Mouse (Mus musculus): ENCODE measurements around the gene Il27ra. TPM values are rescaled to one million over a fixed set of nuclear protein-coding genes. Genes with fewer than 3 reads are reported as not detected.

The Il27ra gene
- polyA plus RNA-seq, 1 experiment = 0.49 TPM

GRCm38 (mm10) chr8:84073230-84073976 is 31.0 kb upstream of the Il27ra start:
- no peak for TF ChIP-seq MAX (IDR thresholded peaks at IDR 0.05)
- TF ChIP-seq MYOG (IDR thresholded peaks at IDR 0.05; ENCODE audit: control insufficient read depth, extremely low read depth, insufficient read length) = no peak
- TF ChIP-seq MYOD1 (IDR thresholded peaks at IDR 0.05; ENCODE audit: control insufficient read depth, insufficient read length, low read depth) = no peak
- no peak for TF ChIP-seq USF1 (IDR thresholded peaks at IDR 0.05; ENCODE audit: low read depth)
- TF ChIP-seq FOSL1 (IDR thresholded peaks at IDR 0.05; ENCODE audit: insufficient read depth, low read length, poor library complexity, severe bottlenecking) = no peak
- no peak for TF ChIP-seq CTCF (IDR thresholded peaks at IDR 0.05; ENCODE audit: control insufficient read depth, insufficient read depth, insufficient read length)
- no peak for TF ChIP-seq CEBPB (IDR thresholded peaks at IDR 0.05; ENCODE audit: low read depth)
- Histone ChIP-seq H3K4me3 (ENCODE audit: insufficient read depth, poor library complexity, severe bottlenecking) (no peak overlapping the region), H3ac (ENCODE audit: control insufficient read depth, insufficient read length, low read depth) (peak overlapping the region; percentile 6), H3K79me3 (ENCODE audit: low read depth) (peaks cover 20% of the 10 kb centered on the region), H3K27me3 (ENCODE audit: control insufficient read depth, insufficient read depth, insufficient read length) (no peaks in the 10 kb centered on the region), H3K79me2 (ENCODE audit: control insufficient read depth, insufficient read depth) (peaks cover 50% of the 10 kb centered on the region), H3K36me3 (ENCODE audit: control insufficient read depth, insufficient read depth) (no peaks in the 10 kb centered on the region)

- Histone ChIP-seq H3K27me3 (ENCODE audit: control insufficient read depth, insufficient read depth, insufficient read length) (no peaks in the 10 kb centered on the region), H3K4me3 (ENCODE audit: insufficient read depth, poor library complexity, severe bottlenecking) (no peak overlapping the region), H3K79me3 (ENCODE audit: low read depth) (peaks cover 29% of the 10 kb centered on the region), H3K36me3 (ENCODE audit: control insufficient read depth, insufficient read depth) (no peaks in the 10 kb centered on the region), H3ac (ENCODE audit: control insufficient read depth, insufficient read length, low read depth) (no peak overlapping the region), H3K79me2 (ENCODE audit: control insufficient read depth, insufficient read depth) (peaks cover 61% of the 10 kb centered on the region)
- TF ChIP-seq MAX (IDR thresholded peaks at IDR 0.05) = no peak
- no peak for TF ChIP-seq FOSL1 (IDR thresholded peaks at IDR 0.05; ENCODE audit: insufficient read depth, low read length, poor library complexity, severe bottlenecking)
- TF ChIP-seq CEBPB (IDR thresholded peaks at IDR 0.05; ENCODE audit: low read depth) = no peak
- TF ChIP-seq MYOD1 (IDR thresholded peaks at IDR 0.05; ENCODE audit: control insufficient read depth, insufficient read length, low read depth) = no peak
- no peak for TF ChIP-seq MYOG (IDR thresholded peaks at IDR 0.05; ENCODE audit: control insufficient read depth, extremely low read depth, insufficient read length)
- no peak for TF ChIP-seq CTCF (IDR thresholded peaks at IDR 0.05; ENCODE audit: control insufficient read depth, insufficient read depth, insufficient read length)
Observed at GRCm38 (mm10) chr8:84072321-84072720, 29.9 kb upstream of the Il27ra start.

DNA sequence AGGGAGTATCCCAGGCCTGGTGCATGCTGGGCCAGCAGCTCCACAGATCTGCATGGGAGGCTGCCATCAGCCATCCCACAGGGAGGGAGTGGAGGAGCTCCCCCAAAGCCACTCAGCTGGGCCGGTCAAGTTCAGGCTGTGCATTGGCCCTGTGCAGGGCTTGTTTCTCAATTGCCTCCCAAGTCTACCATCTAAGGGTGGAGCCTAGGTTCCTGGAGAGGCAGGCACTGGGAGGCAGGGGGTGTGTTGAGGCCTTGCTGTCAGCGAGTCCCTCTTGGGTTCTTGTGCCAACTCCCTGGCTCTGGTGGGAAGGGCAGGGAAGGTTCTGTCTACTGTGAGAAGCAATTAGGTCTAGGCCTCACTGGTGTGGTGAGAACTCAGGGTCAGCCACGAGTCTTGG is 29.5 kb upstream of the Il27ra start:
- TF ChIP-seq MYOD1 (IDR thresholded peaks at IDR 0.05; ENCODE audit: control insufficient read depth, insufficient read length, low read depth) (no peak), USF1 (IDR thresholded peaks at IDR 0.05; ENCODE audit: low read depth) (no peak), CEBPB (IDR thresholded peaks at IDR 0.05; ENCODE audit: low read depth) (no peak), CTCF (IDR thresholded peaks at IDR 0.05; ENCODE audit: control insufficient read depth, insufficient read depth, insufficient read length) (no peak), FOSL1 (IDR thresholded peaks at IDR 0.05; ENCODE audit: insufficient read depth, low read length, poor library complexity, severe bottlenecking) (no peak), MYOG (IDR thresholded peaks at IDR 0.05; ENCODE audit: control insufficient read depth, extremely low read depth, insufficient read length) (no peak), MAX (IDR thresholded peaks at IDR 0.05) (no peak)
- no peak overlapping the region for H3K4me3 ChIP-seq (ENCODE audit: insufficient read depth, poor library complexity, severe bottlenecking)
- no peaks in the 10 kb centered on the region for H3K36me3 ChIP-seq (ENCODE audit: control insufficient read depth, insufficient read depth)
- H3K79me3 ChIP-seq (ENCODE audit: low read depth) = peaks cover 29% of the 10 kb centered on the region
- H3K27me3 ChIP-seq (ENCODE audit: control insufficient read depth, insufficient read depth, insufficient read length) = no peaks in the 10 kb centered on the region
- peaks cover 62% of the 10 kb centered on the region for H3K79me2 ChIP-seq (ENCODE audit: control insufficient read depth, insufficient read depth)
- no peak overlapping the region for H3ac ChIP-seq (ENCODE audit: control insufficient read depth, insufficient read length, low read depth)

DNA sequence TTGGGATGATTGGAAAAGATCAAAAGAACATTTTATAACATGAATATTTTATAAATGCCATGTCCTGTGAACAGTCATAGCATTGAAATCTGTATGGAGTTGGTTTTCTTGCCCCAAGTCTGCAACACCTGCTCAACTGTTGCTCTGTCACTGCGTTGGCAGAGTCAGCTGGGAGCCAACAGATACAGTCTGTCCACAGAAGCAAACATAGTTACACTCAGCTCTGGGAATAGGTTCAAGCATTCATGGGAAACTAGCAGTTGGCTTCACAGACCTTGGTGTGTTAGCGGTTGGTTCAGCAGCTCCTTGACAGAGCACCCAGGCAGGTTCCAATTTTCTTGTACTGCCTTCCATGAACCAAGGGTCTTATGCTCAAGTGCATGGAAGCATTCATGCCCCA is 28.3 kb upstream of the Il27ra start:
- no peak overlapping the region for H3K4me3 ChIP-seq (ENCODE audit: insufficient read depth, poor library complexity, severe bottlenecking)
- peaks cover 29% of the 10 kb centered on the region for H3K79me3 ChIP-seq (ENCODE audit: low read depth)
- TF ChIP-seq MYOD1 (IDR thresholded peaks at IDR 0.05; ENCODE audit: control insufficient read depth, insufficient read length, low read depth) (no peak), MAX (IDR thresholded peaks at IDR 0.05) (no peak), CEBPB (IDR thresholded peaks at IDR 0.05; ENCODE audit: low read depth) (no peak), USF1 (IDR thresholded peaks at IDR 0.05; ENCODE audit: low read depth) (no peak), CTCF (IDR thresholded peaks at IDR 0.05; ENCODE audit: control insufficient read depth, insufficient read depth, insufficient read length) (no peak), FOSL1 (IDR thresholded peaks at IDR 0.05; ENCODE audit: insufficient read depth, low read length, poor library complexity, severe bottlenecking) (no peak), MYOG (IDR thresholded peaks at IDR 0.05; ENCODE audit: control insufficient read depth, extremely low read depth, insufficient read length) (no peak)
- H3ac ChIP-seq (ENCODE audit: control insufficient read depth, insufficient read length, low read depth) = no peak overlapping the region
- no peaks in the 10 kb centered on the region for H3K36me3 ChIP-seq (ENCODE audit: control insufficient read depth, insufficient read depth)
- H3K27me3 ChIP-seq (ENCODE audit: control insufficient read depth, insufficient read depth, insufficient read length) = no peaks in the 10 kb centered on the region
- peaks cover 62% of the 10 kb centered on the region for H3K79me2 ChIP-seq (ENCODE audit: control insufficient read depth, insufficient read depth)

DNA sequence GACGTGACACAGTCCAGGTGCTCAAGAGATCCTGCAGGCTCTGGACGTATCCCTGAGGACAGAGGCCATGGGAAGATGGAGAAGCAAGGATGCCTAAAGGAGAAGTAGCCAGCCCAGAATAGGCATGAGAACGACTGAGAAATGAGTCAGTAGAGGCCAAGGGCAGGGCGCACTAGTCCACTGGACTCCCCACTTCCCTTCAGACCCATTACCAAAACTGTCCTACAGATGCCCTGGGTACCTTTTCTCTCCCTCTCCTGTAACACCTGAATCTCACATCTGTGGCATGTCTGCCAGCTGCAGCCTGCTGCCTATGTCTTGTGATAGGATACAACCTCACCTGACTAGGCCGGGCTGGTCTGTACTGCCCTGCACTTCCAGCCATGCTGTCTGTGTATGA is 27.9 kb upstream of the Il27ra start:
- Histone ChIP-seq H3ac (ENCODE audit: control insufficient read depth, insufficient read length, low read depth) (no peak overlapping the region), H3K79me3 (ENCODE audit: low read depth) (peaks cover 29% of the 10 kb centered on the region), H3K36me3 (ENCODE audit: control insufficient read depth, insufficient read depth) (no peaks in the 10 kb centered on the region), H3K79me2 (ENCODE audit: control insufficient read depth, insufficient read depth) (peaks cover 62% of the 10 kb centered on the region), H3K4me3 (ENCODE audit: insufficient read depth, poor library complexity, severe bottlenecking) (no peak overlapping the region), H3K27me3 (ENCODE audit: control insufficient read depth, insufficient read depth, insufficient read length) (no peaks in the 10 kb centered on the region)
- TF ChIP-seq FOSL1 (IDR thresholded peaks at IDR 0.05; ENCODE audit: insufficient read depth, low read length, poor library complexity, severe bottlenecking) (no peak), MAX (IDR thresholded peaks at IDR 0.05) (no peak)

- Histone ChIP-seq H3K27me3 (ENCODE audit: control insufficient read depth, insufficient read depth, insufficient read length) (no peaks in the 10 kb centered on the region), H3K79me3 (ENCODE audit: low read depth) (peaks cover 29% of the 10 kb centered on the region), H3K4me3 (ENCODE audit: insufficient read depth, poor library complexity, severe bottlenecking) (no peak overlapping the region), H3K79me2 (ENCODE audit: control insufficient read depth, insufficient read depth) (peaks cover 62% of the 10 kb centered on the region), H3K36me3 (ENCODE audit: control insufficient read depth, insufficient read depth) (no peaks in the 10 kb centered on the region), H3ac (ENCODE audit: control insufficient read depth, insufficient read length, low read depth) (no peak overlapping the region)
- no peak for TF ChIP-seq CTCF (IDR thresholded peaks at IDR 0.05; ENCODE audit: control insufficient read depth, insufficient read depth, insufficient read length)
- no peak for TF ChIP-seq MYOG (IDR thresholded peaks at IDR 0.05; ENCODE audit: control insufficient read depth, extremely low read depth, insufficient read length)
- TF ChIP-seq FOSL1 (IDR thresholded peaks at IDR 0.05; ENCODE audit: insufficient read depth, low read length, poor library complexity, severe bottlenecking) = no peak
- TF ChIP-seq MYOD1 (IDR thresholded peaks at IDR 0.05; ENCODE audit: control insufficient read depth, insufficient read length, low read depth) = no peak
- no peak for TF ChIP-seq MAX (IDR thresholded peaks at IDR 0.05)
- TF ChIP-seq CEBPB (IDR thresholded peaks at IDR 0.05; ENCODE audit: low read depth) = no peak
Observed at GRCm38 (mm10) chr8:84069750-84070149, 27.4 kb upstream of the Il27ra start.

All from C2C12 (cell line).